Mouse (Mus musculus): ENCODE data around the gene Clstn2.

DNA sequence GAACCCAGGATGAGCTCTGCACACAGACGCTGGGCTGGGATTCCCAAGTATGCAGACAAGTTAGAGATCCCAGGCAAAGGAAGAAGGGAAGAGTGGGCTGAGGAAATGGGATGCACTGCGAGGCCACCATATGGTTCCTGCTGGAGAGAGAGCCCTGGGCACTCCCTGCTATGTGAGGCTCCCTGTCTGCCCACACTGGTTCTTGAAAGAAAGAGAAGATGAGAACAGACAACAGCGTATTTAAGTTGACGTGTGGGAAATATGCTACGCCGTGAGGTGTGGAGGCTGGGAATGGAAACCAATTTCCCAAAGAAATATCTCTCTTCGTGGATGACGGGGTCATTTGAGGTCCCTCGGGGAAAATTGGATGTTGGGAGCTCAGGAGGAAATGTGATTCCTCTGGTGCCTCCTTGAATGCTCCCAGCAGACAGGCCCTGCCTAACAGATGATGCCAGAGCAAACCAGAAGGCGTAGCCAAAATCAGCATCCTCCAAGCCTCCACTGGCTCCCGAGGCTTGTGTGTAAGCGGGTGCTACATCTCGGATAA is 58.1 kb downstream of the Clstn2 start:
- TF ChIP-seq CTCF (conservative IDR thresholded peaks at IDR 0.05; ENCODE audit: low read length) (no peak), NANOG (IDR thresholded peaks at IDR 0.05; ENCODE audit: borderline replicate concordance, low read length) (no peak), POU5F1 (IDR thresholded peaks at IDR 0.05; ENCODE audit: borderline replicate concordance, low read length) (no peak)

All from E14TG2a.4 (cell line).